Mouse (Mus musculus) kidney, postnatal 0 days (tissue): Measurements from ENCODE around the gene Bcl2. TPM values are rescaled to one million over a fixed set of nuclear protein-coding genes. Genes with fewer than 3 reads are reported as not detected.

Experiments used
- ATAC-seq: fragments of 200-750 bp; cut with Nextera tagmentation; replicated peaks from 2 replicates; pipeline ENCODE4 v1.8.0; 2017; ENCODE audit warnings: low read depth, moderate number of reproducible peaks, moderate TSS enrichment, moderate library complexity; ENCODE audit not compliant: low FRiP score
- DNase-seq: peaks from one replicate; pipeline ENCODE4 v3.0.0-alpha.2; 2016; ENCODE audit warnings: low spot score
- H3K27ac ChIP-seq: fragments of 300-500 bp; sonication (generic); 2 replicates; pipeline ENCODE4 v1.5.1; 2014; ENCODE audit warnings: mild to moderate bottlenecking
- H3K27me3 ChIP-seq: fragments of 300-500 bp; sonication (generic); 2 replicates; pipeline ENCODE4 v1.6.1; 2014; ENCODE audit warnings: low read length, mixed read lengths; ENCODE audit not compliant: insufficient read depth
- H3K36me3 ChIP-seq: fragments of 300-500 bp; sonication (generic); 2 replicates; pipeline ENCODE4 v1.6.1; 2014; ENCODE audit warnings: low read length, mixed read lengths; ENCODE audit not compliant: insufficient read depth
- H3K4me1 ChIP-seq: fragments of 300-500 bp; sonication (generic); replicated peaks from 2 replicates; pipeline ENCODE4 v1.6.1; 2014; ENCODE audit warnings: antibody characterized with exemption, low read length, mixed read lengths; ENCODE audit not compliant: insufficient read depth
- H3K4me2 ChIP-seq: fragments of 300-500 bp; sonication (generic); 2 replicates; pipeline ENCODE4 v1.6.1; 2014; ENCODE audit warnings: mild to moderate bottlenecking, low read length, moderate library complexity, mixed read lengths
- H3K4me3 ChIP-seq: fragments of 300-500 bp; sonication (generic); replicated peaks from 2 replicates; pipeline ENCODE4 v1.5.1; 2014; ENCODE audit warnings: low read depth, low read length
- H3K9ac ChIP-seq: fragments of 300-500 bp; sonication (generic); 2 replicates; pipeline ENCODE4 v1.6.1; 2014; ENCODE audit warnings: low read depth, low read length
- H3K9me3 ChIP-seq: fragments of 300-500 bp; sonication (generic); replicated peaks from 2 replicates; pipeline ENCODE4 v1.6.1; 2016; ENCODE audit warnings: low read length, inconsistent platforms, mixed read lengths
- CTCF ChIP-seq: IDR thresholded peaks from 2 replicates; pipeline ENCODE4 v1.5.1; 2016; ENCODE audit warnings: antibody characterized with exemption, low read depth, mild to moderate bottlenecking, moderate library complexity
- WGBS: fragments of 180-500 bp; shearing (Covaris S2); extraction: QIAGEN DNeasy Blood & Tissue Kit; methylation state at CpG from one replicate; pipeline ENCODE4 v1.1.7; 2014; 5-methylcytosine and 5-hydroxymethylcytosine counted together
- polyA plus RNA-seq: library from polyadenylated mRNA; unstranded; fragments of >200 nt; fragmentation: Nextera tagmentation; extraction: Ambion mirVana; gene quantifications from 2 replicates; pipeline ENCODE4 v1.2.1, GENCODE M21; 2015

Gene Bcl2
- polyA plus RNA-seq, 1 experiment from 2014 or later = 11.7 TPM

DNA sequence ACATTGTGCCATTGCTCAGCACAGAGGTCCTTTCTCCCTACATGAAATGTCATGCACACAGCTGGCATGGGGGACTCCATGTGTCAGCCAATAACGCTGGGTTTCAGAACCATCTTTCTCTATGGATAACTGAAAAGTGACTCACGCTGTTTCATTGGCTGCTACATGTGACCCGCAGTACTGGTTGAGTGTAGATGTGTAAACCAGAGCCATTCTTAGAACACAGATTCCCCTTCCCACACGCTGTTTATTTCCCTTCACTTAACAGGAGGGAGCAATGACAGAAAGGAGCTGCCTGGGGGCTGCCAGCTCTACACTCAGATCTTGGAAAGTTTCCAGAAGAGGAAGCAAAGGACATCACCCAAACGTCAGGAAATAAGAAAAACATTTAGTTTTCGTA lies 143.7 kb downstream of the Bcl2 start:
- Histone ChIP-seq H3K27me3 (no peaks in the 10 kb centered on the region), H3K36me3 (no peaks in the 10 kb centered on the region), H3K9me3 (no peaks in the 10 kb centered on the region), H3K4me3 (no peak overlapping the region), H3K4me1 (0 out of 2 replicates have a peak, but pooled peaks cover 2% of the 10 kb centered on the region), H3K9ac (no peak overlapping the region), H3K4me2 (no peak overlapping the region), H3K27ac (no peak overlapping the region)
- ATAC-seq (no peak), DNase-seq (peak; percentile 42)
- 57% methylated on average over 6 of the region's 6 CpGs for WGBS
- TF ChIP-seq CTCF = no peak

DNA sequence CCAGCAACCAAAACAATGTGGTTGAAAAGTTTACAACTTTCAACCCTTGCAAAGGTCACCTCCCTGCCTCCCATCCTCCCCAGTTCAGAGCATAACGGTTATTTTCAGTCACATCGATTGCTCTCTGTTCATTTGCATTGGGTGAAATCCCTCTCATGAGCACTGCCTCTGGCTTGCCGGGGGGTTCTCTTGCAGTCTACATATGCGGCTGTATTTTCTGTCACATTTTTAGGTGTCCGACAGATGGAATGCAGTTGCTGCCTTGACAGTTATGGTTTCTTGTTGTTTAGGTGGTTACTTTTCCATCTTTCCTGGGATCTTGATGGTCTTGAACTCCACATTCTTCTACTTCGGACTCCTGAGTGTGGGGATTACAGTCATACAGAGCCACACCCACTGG lies 144.4 kb downstream of the Bcl2 start:
- H3K27me3 ChIP-seq = no peaks in the 10 kb centered on the region
- H3K36me3 ChIP-seq = no peaks in the 10 kb centered on the region
- H3K9ac ChIP-seq = no peak overlapping the region
- ATAC-seq = no peak
- H3K4me1 ChIP-seq = 0 out of 2 replicates have a peak, but pooled peaks cover 2% of the 10 kb centered on the region
- H3K9me3 ChIP-seq = no peaks in the 10 kb centered on the region
- no peak overlapping the region for H3K4me2 ChIP-seq
- no peak overlapping the region for H3K27ac ChIP-seq
- no peak for TF ChIP-seq CTCF
- no peak for DNase-seq
- H3K4me3 ChIP-seq = no peak overlapping the region
- WGBS = 59% methylated on average over 6 of the region's 6 CpGs

- 65% methylated on average over 3 of the region's 3 CpGs for WGBS
- no peak for ATAC-seq
Measured at GRCm38 (mm10) chr1:106568868-106569267, 145.2 kb downstream of the Bcl2 start.

DNA sequence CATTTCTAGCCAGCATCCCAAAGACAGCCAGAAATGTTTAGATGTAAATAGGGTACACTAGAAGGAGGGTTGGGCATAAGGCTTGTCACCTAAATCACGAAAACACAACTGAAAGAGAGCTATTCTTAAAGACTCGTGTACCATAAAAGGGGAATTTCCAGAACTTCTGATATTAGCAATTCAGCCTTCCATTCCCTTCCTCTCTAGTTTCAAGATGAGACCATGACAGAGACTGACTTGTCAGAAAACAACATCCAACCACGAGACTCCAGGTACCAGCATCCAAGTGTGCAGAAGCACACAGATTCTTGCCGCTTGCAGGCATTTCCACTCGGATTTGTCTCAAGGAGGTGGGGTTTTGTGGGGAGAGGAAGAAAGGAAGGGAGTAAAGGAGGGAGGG lies 146.6 kb downstream of the Bcl2 start:
- no peaks in the 10 kb centered on the region for H3K36me3 ChIP-seq
- ATAC-seq (no peak), DNase-seq (no peak)
- H3K9me3 ChIP-seq = no peaks in the 10 kb centered on the region
- no peak overlapping the region for H3K27ac ChIP-seq
- TF ChIP-seq CTCF = no peak
- H3K27me3 ChIP-seq = no peaks in the 10 kb centered on the region
- 0 out of 2 replicates have a peak, but pooled peaks cover 2% of the 10 kb centered on the region for H3K4me1 ChIP-seq
- no peak overlapping the region for H3K9ac ChIP-seq
- WGBS = 65% methylated on average over 5 of the region's 5 CpGs
- H3K4me3 ChIP-seq = no peak overlapping the region
- H3K4me2 ChIP-seq = no peak overlapping the region

More at GRCm38 (mm10) chr1:106568868-106569267, 145.2 kb downstream of the Bcl2 start:
- Histone ChIP-seq H3K4me1 (0 out of 2 replicates have a peak, but pooled peaks cover 2% of the 10 kb centered on the region), H3K9ac (no peak overlapping the region), H3K36me3 (no peaks in the 10 kb centered on the region), H3K27ac (no peak overlapping the region), H3K4me3 (no peak overlapping the region), H3K9me3 (no peaks in the 10 kb centered on the region), H3K4me2 (no peak overlapping the region), H3K27me3 (no peaks in the 10 kb centered on the region)
- DNase-seq = no peak
- TF ChIP-seq CTCF = no peak

GRCm38 (mm10) chr1:106566120-106567086 lies 147.7 kb downstream of the Bcl2 start:
- peak; percentile 57 for DNase-seq
- Histone ChIP-seq H3K27me3 (no peaks in the 10 kb centered on the region), H3K9ac (no peak overlapping the region), H3K4me1 (0 out of 2 replicates have a peak, but pooled peaks cover 4% of the 10 kb centered on the region), H3K9me3 (no peaks in the 10 kb centered on the region), H3K4me2 (no peak overlapping the region), H3K36me3 (no peaks in the 10 kb centered on the region), H3K27ac (peak overlapping the region; percentile 60), H3K4me3 (no peak overlapping the region)
- no peak for TF ChIP-seq CTCF
- WGBS = 44% methylated on average over 6 of the region's 6 CpGs
- ATAC-seq = peak; percentile 90

GRCm38 (mm10) chr1:106565238-106565637 lies 148.8 kb downstream of the Bcl2 start:
- no peak for ATAC-seq
- Histone ChIP-seq H3K4me2 (no peak overlapping the region), H3K9ac (no peak overlapping the region), H3K9me3 (no peaks in the 10 kb centered on the region), H3K27ac (no peak overlapping the region), H3K36me3 (no peaks in the 10 kb centered on the region), H3K4me3 (no peak overlapping the region), H3K4me1 (peaks cover 11% of the 10 kb centered on the region; the same call in 1 of the 2 replicates), H3K27me3 (no peaks in the 10 kb centered on the region)
- 73% methylated on average over 4 of the region's 4 CpGs for WGBS
- TF ChIP-seq CTCF = no peak
- no peak for DNase-seq
